Mouse (Mus musculus): ENCODE data around the gene Cyfip2. TPM values are rescaled to one million over a fixed set of nuclear protein-coding genes. Genes with fewer than 3 reads are reported as not detected.

Cyfip2 gene
- polyA plus RNA-seq, 1 experiment from 2014 or later: 7.8 TPM

DNA sequence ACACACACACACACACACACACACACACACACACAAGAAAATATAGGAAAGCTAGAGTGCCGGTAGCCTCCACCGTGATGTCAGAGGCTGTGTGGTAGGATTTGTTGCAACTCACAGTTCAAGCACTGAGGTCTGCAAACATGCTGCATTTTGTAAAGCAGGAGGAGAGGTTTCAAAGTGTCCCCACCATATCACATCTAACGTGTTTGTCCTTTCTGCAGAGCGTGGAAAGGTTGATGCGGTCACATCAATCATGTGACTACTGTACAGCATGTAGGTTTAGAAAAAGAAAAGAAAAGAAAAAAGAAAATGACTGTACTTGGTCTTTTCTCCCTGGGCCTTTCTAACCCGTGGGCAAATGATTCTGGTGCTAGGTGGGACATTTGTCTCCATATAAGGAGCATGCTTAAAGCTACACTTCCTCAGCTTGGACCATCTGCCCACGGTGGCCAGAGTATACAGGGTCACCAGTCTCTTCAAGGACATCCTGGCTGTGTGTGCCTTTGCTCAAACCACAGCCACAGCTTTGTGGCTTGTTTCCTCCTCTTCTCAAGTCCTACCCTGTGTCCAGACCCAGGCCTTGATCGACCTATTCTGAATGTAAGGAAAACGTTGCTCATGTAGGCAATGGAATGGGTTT is 6.7 kb downstream of the Cyfip2 start:
- Histone ChIP-seq H3K4me2 (no peak overlapping the region), H3K4me1 (no peaks in the 10 kb centered on the region; the same call in 1 of the 2 replicates), H3K27me3 (peaks cover 2% of the 10 kb centered on the region; the same call in 1 of the 2 replicates), H3K9me3 (no peaks in the 10 kb centered on the region), H3K36me3 (no peaks in the 10 kb centered on the region), H3K27ac (no peak overlapping the region), H3K4me3 (no peak overlapping the region), H3K9ac (no peak overlapping the region)
- ATAC-seq (ENCODE audit: borderline replicate concordance, extremely low read depth, low FRiP score, low TSS enrichment): no peak
- 68% methylated on average over 9 of the region's 9 CpGs for WGBS

GRCm38 (mm10) chr11:46304864-46305710 is 7.6 kb downstream of the Cyfip2 start:
- WGBS: 77% methylated on average over 9 of the region's 9 CpGs
- H3K4me1 ChIP-seq: no peaks in the 10 kb centered on the region; the same call in 1 of the 2 replicates
- H3K27me3 ChIP-seq: no peaks in the 10 kb centered on the region
- ATAC-seq (ENCODE audit: borderline replicate concordance, extremely low read depth, low FRiP score, low TSS enrichment): no peak
- no peak overlapping the region for H3K4me2 ChIP-seq
- H3K36me3 ChIP-seq: no peaks in the 10 kb centered on the region
- H3K9ac ChIP-seq: no peak overlapping the region
- no peaks in the 10 kb centered on the region for H3K9me3 ChIP-seq
- no peak overlapping the region for H3K4me3 ChIP-seq
- H3K27ac ChIP-seq: no peak overlapping the region

DNA sequence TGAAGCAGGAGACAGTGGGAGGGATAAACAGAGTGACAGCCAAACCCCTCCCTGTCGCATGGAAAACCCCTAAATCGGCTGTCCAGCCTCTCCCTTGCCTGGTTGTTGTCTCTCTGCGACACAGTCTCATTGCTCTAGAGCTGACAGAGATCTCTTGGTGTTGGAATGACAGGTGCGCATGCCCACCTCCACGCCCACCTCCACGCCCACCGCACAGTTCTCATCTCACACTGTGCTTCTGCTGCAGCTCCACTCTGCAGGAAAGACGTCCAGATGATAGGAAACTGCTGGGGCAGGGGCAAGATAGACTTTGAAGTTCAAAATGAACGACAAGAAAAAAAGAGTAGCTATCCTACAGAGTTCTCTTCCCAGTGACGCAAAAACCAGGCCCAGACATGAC is 8.6 kb downstream of the Cyfip2 start:
- Histone ChIP-seq H3K27ac (no peak overlapping the region), H3K36me3 (no peaks in the 10 kb centered on the region), H3K9ac (no peak overlapping the region), H3K27me3 (no peaks in the 10 kb centered on the region), H3K4me3 (no peak overlapping the region), H3K4me1 (no peaks in the 10 kb centered on the region; the same call in 1 of the 2 replicates), H3K9me3 (no peaks in the 10 kb centered on the region), H3K4me2 (no peak overlapping the region)
- ATAC-seq (ENCODE audit: borderline replicate concordance, extremely low read depth, low FRiP score, low TSS enrichment): no peak
- 64% methylated on average over 10 of the region's 10 CpGs for WGBS

DNA sequence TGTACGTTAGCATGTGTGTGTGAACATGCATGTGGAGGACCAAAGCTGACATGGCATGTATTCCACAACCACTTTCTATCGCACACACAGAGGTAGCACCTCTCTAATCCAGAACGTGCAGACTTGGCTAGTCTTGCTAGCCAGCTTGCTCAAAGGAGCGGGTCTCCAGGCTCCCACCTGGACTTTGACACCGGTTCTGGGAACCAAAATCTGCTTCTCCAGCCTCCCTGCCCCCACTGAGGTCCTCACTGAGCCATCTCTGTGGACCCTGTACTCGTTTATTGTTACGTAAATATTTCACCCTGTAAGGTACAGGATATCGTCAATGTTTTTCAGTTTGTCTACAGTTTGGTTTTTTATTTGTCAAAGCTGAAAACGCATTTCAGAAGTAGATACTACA is 10.2 kb downstream of the Cyfip2 start:
- H3K4me2 ChIP-seq: no peak overlapping the region
- H3K9me3 ChIP-seq: no peaks in the 10 kb centered on the region
- H3K27ac ChIP-seq: no peak overlapping the region
- 79% methylated on average over 9 of the region's 9 CpGs for WGBS
- ATAC-seq (ENCODE audit: borderline replicate concordance, extremely low read depth, low FRiP score, low TSS enrichment): no peak
- no peaks in the 10 kb centered on the region for H3K27me3 ChIP-seq
- no peak overlapping the region for H3K4me3 ChIP-seq
- no peaks in the 10 kb centered on the region for H3K36me3 ChIP-seq
- H3K4me1 ChIP-seq: no peaks in the 10 kb centered on the region
- no peak overlapping the region for H3K9ac ChIP-seq

DNA sequence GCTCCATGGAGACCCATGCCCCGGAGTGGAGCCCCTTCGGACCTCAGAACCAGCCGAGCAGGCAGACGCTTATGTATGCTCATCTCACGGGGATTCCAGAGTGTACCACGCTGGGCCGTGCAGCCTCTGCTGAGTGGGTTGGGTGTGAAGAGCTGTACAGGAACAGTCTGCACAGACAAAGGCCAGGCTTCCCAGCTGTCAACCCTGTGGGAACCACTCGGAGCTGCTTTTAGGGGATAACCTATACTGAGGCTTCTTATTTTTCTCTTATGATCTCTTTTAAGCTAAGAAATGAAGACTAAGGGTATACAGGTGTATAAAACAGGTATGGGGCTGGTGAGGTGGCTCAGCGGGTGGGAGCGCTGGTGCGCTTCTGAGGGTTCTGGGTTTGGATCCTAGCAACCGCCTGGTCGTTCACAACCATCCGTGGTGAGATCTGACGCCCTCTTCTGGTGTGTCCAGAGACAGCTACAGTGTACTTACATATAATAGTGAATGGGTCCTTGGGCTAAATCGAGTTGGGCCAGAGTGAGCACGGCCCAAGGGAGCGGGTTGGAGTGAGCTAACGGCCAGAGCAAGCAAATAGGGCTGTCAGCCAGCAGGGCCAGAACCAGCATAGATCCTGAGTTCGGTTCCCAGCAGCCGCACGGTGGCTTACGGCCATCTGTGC is 10.9 kb downstream of the Cyfip2 start:
- no peak overlapping the region for H3K27ac ChIP-seq
- no peaks in the 10 kb centered on the region for H3K9me3 ChIP-seq
- no peaks in the 10 kb centered on the region for H3K36me3 ChIP-seq
- H3K4me2 ChIP-seq: no peak overlapping the region
- no peak for ATAC-seq (ENCODE audit: borderline replicate concordance, extremely low read depth, low FRiP score, low TSS enrichment)
- no peak overlapping the region for H3K4me3 ChIP-seq
- WGBS: 87% methylated on average over 23 of the region's 23 CpGs
- no peak overlapping the region for H3K9ac ChIP-seq
- no peaks in the 10 kb centered on the region for H3K4me1 ChIP-seq
- no peaks in the 10 kb centered on the region for H3K27me3 ChIP-seq

- H3K4me2 ChIP-seq: no peak overlapping the region
- no peaks in the 10 kb centered on the region for H3K4me1 ChIP-seq
- H3K27me3 ChIP-seq: no peaks in the 10 kb centered on the region
- no peaks in the 10 kb centered on the region for H3K9me3 ChIP-seq
- no peak for ATAC-seq (ENCODE audit: borderline replicate concordance, extremely low read depth, low FRiP score, low TSS enrichment)
- H3K4me3 ChIP-seq: no peak overlapping the region
- no peak overlapping the region for H3K9ac ChIP-seq
- 75% methylated on average over 6 of the region's 6 CpGs for WGBS
- H3K27ac ChIP-seq: no peak overlapping the region
- no peaks in the 10 kb centered on the region for H3K36me3 ChIP-seq
These were observed 12.8 kb downstream of the Cyfip2 start for GRCm38 (mm10) chr11:46299901-46300300.

GRCm38 (mm10) chr11:46298889-46299785 is 13.5 kb downstream of the Cyfip2 start:
- H3K4me3 ChIP-seq: no peak overlapping the region
- no peaks in the 10 kb centered on the region for H3K27me3 ChIP-seq
- H3K4me1 ChIP-seq: no peaks in the 10 kb centered on the region
- H3K9me3 ChIP-seq: no peaks in the 10 kb centered on the region
- no peak overlapping the region for H3K4me2 ChIP-seq
- no peak overlapping the region for H3K9ac ChIP-seq
- WGBS: 43% methylated on average over 13 of the region's 13 CpGs
- no peaks in the 10 kb centered on the region for H3K36me3 ChIP-seq
- no peak overlapping the region for H3K27ac ChIP-seq
- ATAC-seq (ENCODE audit: borderline replicate concordance, extremely low read depth, low FRiP score, low TSS enrichment): no peak

- no peak for ATAC-seq (ENCODE audit: borderline replicate concordance, extremely low read depth, low FRiP score, low TSS enrichment)
- Histone ChIP-seq H3K4me2 (no peak overlapping the region), H3K4me1 (no peaks in the 10 kb centered on the region; the same call in 1 of the 2 replicates), H3K27me3 (no peaks in the 10 kb centered on the region), H3K36me3 (no peaks in the 10 kb centered on the region), H3K9me3 (no peaks in the 10 kb centered on the region), H3K4me3 (no peak overlapping the region), H3K9ac (no peak overlapping the region), H3K27ac (no peak overlapping the region)
- WGBS: 82% methylated on average over 11 of the region's 11 CpGs
These were observed 18.3 kb downstream of the Cyfip2 start for GRCm38 (mm10) chr11:46294390-46294789.

- 92% methylated on average over 5 of the region's 5 CpGs for WGBS
- no peak overlapping the region for H3K4me3 ChIP-seq
- H3K27ac ChIP-seq: no peak overlapping the region
- H3K9me3 ChIP-seq: no peaks in the 10 kb centered on the region
- no peaks in the 10 kb centered on the region for H3K27me3 ChIP-seq
- no peaks in the 10 kb centered on the region; the same call in 1 of the 2 replicates for H3K4me1 ChIP-seq
- no peak overlapping the region for H3K4me2 ChIP-seq
- no peaks in the 10 kb centered on the region for H3K36me3 ChIP-seq
- no peak for ATAC-seq (ENCODE audit: borderline replicate concordance, extremely low read depth, low FRiP score, low TSS enrichment)
- H3K9ac ChIP-seq: no peak overlapping the region
These were observed 19.2 kb downstream of the Cyfip2 start for GRCm38 (mm10) chr11:46293491-46293890.

DNA sequence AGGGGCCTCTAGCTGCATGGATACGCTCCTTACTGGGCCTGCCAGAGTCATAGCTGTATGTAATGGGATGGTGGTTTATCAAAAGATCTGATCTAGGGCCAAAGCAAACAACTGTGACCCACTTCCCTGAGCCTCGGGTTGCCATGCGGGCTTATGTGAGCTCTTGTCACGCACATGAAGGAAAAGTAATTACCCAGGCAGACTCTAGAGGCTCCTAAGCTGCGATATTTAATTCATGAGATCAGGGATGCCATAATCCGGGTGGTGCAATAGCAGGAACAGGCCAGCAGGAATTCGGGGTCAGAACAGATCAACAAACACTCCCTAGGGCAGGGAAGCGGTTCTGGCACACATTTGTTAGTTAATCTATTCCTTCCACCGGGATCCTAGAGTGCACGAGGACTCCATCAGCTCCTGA is 21.7 kb downstream of the Cyfip2 start:
- ATAC-seq (ENCODE audit: borderline replicate concordance, extremely low read depth, low FRiP score, low TSS enrichment): no peak
- H3K4me1 ChIP-seq: no peaks in the 10 kb centered on the region; the same call in 1 of the 2 replicates

DNA sequence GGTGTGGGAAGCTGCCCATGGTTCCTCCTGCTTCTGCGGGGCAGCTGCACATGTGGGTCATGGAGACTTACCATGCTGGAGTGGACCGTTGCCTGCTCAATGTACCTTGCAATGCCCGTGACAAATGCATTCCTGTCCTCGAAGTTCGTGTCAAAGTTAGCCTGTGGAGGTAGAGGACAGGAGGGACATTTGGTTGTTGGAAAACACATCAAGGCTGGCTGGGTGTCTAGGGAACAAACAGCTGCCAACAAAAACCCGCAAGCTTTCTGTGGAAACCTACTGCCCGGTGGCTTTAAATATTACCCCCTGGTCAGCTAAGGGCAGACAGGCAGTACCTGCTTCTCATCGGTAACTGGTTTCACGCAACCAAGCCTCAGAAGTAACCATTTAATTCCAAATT is 23.1 kb downstream of the Cyfip2 start:
- Histone ChIP-seq H3K4me3 (no peak overlapping the region), H3K4me1 (no peaks in the 10 kb centered on the region; the same call in 1 of the 2 replicates), H3K27me3 (no peaks in the 10 kb centered on the region), H3K36me3 (no peaks in the 10 kb centered on the region), H3K4me2 (no peak overlapping the region), H3K27ac (no peak overlapping the region), H3K9ac (no peak overlapping the region), H3K9me3 (no peaks in the 10 kb centered on the region)
- WGBS: 88% methylated on average over 9 of the region's 9 CpGs
- ATAC-seq (ENCODE audit: borderline replicate concordance, extremely low read depth, low FRiP score, low TSS enrichment): no peak

More for the DNA sequence above, 21.7 kb downstream of the Cyfip2 start:
- Histone ChIP-seq H3K27ac (no peak overlapping the region), H3K27me3 (no peaks in the 10 kb centered on the region), H3K9ac (no peak overlapping the region), H3K36me3 (no peaks in the 10 kb centered on the region), H3K4me3 (no peak overlapping the region), H3K9me3 (no peaks in the 10 kb centered on the region), H3K4me2 (no peak overlapping the region)
- WGBS: 24% methylated on average over 10 of the region's 10 CpGs
